Mouse (Mus musculus) liver, embryonic 13.5 days (tissue): ENCODE data around the gene Prodh2. TPM values are rescaled to one million over a fixed set of nuclear protein-coding genes. Genes with fewer than 3 reads are reported as not detected.
A peak's percentile ranks its signal among the peaks of the same experiment; 100 is the strongest.

ENCODE experiments used
- ATAC-seq: fragments of 200-750 bp; cut with Nextera tagmentation; 2 replicates; pipeline ENCODE4 v1.8.0; 2017; ENCODE audit warnings: low read depth, mild to moderate bottlenecking, moderate number of reproducible peaks, moderate library complexity
- DNase-seq: peaks from one replicate; pipeline ENCODE4 v3.0.0; 2022
- H3K27ac ChIP-seq: fragments of 300-500 bp; sonication (generic); 2 replicates; pipeline ENCODE4 v1.5.1; 2015; ENCODE audit warnings: moderate library complexity, mild to moderate bottlenecking, inconsistent platforms
- H3K27me3 ChIP-seq: fragments of 300-500 bp; sonication (generic); 2 replicates; pipeline ENCODE4 v1.6.1; 2015; ENCODE audit warnings: mild to moderate bottlenecking, inconsistent platforms
- H3K36me3 ChIP-seq: fragments of 300-500 bp; sonication (generic); 2 replicates; pipeline ENCODE4 v1.6.1; 2015; ENCODE audit warnings: mild to moderate bottlenecking, inconsistent platforms
- H3K4me1 ChIP-seq: fragments of 300-500 bp; sonication (generic); replicated peaks from 2 replicates; pipeline ENCODE4 v1.6.1; 2015; ENCODE audit warnings: inconsistent platforms
- H3K4me2 ChIP-seq: fragments of 300-500 bp; sonication (generic); 2 replicates; pipeline ENCODE4 v1.6.1; 2015; ENCODE audit warnings: inconsistent platforms, mild to moderate bottlenecking, moderate library complexity
- H3K4me3 ChIP-seq: fragments of 300-500 bp; sonication (generic); replicated peaks from 2 replicates; pipeline ENCODE4 v1.5.1; 2015; ENCODE audit warnings: mild to moderate bottlenecking, inconsistent platforms
- H3K9ac ChIP-seq: fragments of 300-500 bp; sonication (generic); 2 replicates; pipeline ENCODE4 v1.6.1; 2015; ENCODE audit warnings: mild to moderate bottlenecking, inconsistent platforms
- H3K9me3 ChIP-seq: fragments of 300-500 bp; sonication (generic); replicated peaks from 2 replicates; pipeline ENCODE4 v1.6.1; 2016; ENCODE audit warnings: inconsistent platforms
- WGBS: fragments of 180-500 bp; shearing (Covaris S2); methylation state at CpG from one replicate; pipeline ENCODE4 v1.1.7; 2015; ENCODE audit not compliant: insufficient replicate concordance; 5-methylcytosine and 5-hydroxymethylcytosine counted together
- polyA plus RNA-seq: library from polyadenylated mRNA; unstranded; fragments of >200 nt; fragmentation: Nextera tagmentation; extraction: Ambion mirVana; gene quantifications from 2 replicates; pipeline ENCODE4 v1.2.1, GENCODE M21; 2015

Gene Prodh2
- polyA plus RNA-seq, 1 experiment from 2014 or later = 28.1 TPM

DNA sequence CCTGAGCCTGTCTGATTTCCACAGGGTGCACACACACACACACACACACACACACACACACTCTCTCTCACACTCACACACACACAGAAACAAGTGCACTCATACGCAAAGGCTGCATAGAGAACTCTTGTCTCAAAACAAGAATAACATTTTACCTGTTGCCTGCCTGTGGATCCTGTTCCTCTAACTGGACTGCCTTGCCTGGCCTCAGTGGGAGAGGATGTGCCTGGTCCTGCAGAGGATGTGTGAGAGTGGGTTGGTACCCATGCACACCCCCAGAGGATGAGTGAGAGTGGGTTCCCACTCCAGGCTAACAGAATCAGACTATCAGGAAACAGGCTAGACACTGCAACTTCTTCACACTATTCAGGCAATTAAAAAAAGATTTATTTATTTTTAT, 57.2 kb downstream of the Prodh2 start:
- Histone ChIP-seq H3K4me1 (peaks cover 31% of the 10 kb centered on the region), H3K36me3 (peaks cover 35% of the 10 kb centered on the region), H3K9ac (no peak overlapping the region), H3K27ac (no peak overlapping the region), H3K4me3 (no peak overlapping the region), H3K9me3 (no peaks in the 10 kb centered on the region), H3K27me3 (no peaks in the 10 kb centered on the region), H3K4me2 (no peak overlapping the region)
- DNase-seq = no peak
- ATAC-seq = no peak
- WGBS = 88% methylated on average over 1 of the region's 1 CpGs

- peak; percentile 42 for ATAC-seq
- no peak for DNase-seq
- Histone ChIP-seq H3K27ac (peak overlapping the region; percentile 92), H3K36me3 (peaks cover 36% of the 10 kb centered on the region), H3K4me1 (peaks cover 31% of the 10 kb centered on the region), H3K27me3 (no peaks in the 10 kb centered on the region), H3K4me2 (peak overlapping the region; percentile 92), H3K4me3 (peak overlapping the region; percentile 71), H3K9me3 (no peaks in the 10 kb centered on the region), H3K9ac (peak overlapping the region; percentile 78)
- WGBS = under 1% methylated on average over 10 of the region's 10 CpGs
These were observed 58.2 kb downstream of the Prodh2 start for GRCm38 (mm10) chr7:30551445-30552101.

DNA sequence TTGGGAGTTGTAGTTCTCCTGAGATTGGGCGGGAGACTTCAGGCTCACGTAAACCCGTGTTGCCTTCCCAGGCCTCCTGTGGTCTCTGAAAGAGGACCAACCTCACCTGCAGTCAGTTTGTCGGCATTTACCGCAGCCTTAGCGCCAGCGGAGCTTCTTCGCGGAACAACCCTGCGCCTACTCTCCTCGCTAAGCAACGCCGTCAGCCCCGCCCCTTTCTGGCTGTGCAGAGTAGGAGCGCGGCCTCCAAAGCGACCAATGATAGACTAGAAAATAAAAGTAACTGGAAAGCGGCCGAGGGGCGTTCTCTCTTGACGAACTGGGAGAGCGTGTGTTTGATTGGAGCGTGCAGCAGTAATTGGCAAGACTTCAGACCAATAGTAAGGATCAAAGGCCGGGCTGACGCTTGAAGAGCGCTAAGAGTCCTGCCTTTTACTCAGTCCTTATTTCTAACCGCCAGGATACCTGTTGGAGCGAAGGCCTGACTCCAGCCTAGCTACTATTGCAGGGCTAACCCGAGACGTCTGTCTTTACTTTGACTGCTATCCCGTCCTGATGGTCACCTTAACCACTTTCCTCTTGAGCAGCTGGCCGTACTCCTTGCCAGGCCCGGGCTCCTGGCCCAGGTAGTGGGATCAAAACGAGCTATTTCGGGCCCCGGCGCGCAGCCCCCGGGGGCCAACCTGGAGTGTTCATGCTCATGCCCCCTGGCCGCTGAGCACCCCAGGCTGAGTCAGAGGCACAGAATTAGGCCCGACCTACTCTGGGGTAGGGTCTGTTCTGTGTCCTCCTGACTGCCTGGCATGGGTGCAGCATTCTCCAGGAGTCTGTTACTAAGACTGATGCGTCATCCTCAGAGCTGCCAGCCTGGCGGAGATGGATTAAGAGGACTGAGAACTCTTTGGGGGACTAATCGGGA, 58.9 kb downstream of the Prodh2 start, which contains the start of the genes Hspb6 and Proser3:
TSS of gene Hspb6 (plus strand) at position 77 of the 919 bp plus-strand sequence.
TSS of gene Proser3 (minus strand) at position 198 of the 919 bp plus-strand sequence.
- peak; percentile 90 for ATAC-seq
- H3K27ac ChIP-seq = peak within 1 kb of the TSS; percentile 95

DNA sequence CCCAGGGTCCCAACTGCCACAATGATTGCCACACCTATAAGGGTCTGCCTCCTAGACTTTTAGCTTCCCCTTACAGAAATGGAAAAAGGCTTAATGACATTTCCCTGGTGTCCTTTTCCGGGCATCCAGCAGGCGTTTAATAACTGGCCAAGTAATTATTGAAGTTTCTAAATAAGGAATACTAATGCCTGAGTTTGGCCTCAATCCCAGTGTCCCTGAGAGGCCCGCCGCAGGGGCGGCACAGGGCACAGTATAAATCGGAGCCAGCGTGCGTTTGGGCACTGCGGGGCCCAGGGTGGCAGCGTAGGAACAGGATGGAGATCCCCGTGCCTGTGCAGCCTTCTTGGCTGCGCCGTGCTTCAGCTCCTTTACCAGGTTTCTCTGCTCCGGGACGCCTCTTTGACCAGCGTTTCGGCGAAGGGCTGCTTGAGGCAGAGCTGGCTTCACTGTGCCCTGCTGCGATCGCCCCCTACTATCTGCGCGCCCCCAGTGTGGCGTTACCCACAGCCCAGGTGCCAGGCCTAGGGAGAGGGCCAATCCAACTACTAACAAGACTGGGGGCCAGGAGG, 59.7 kb downstream of the Prodh2 start:
- peaks cover 43% of the 10 kb centered on the region for H3K36me3 ChIP-seq
- H3K4me3 ChIP-seq = peak overlapping the region; percentile 71
- H3K27me3 ChIP-seq = no peaks in the 10 kb centered on the region
- H3K27ac ChIP-seq = peak overlapping the region; percentile 95
- WGBS = 7% methylated on average over 23 of the region's 23 CpGs
- peak overlapping the region; percentile 91 for H3K9ac ChIP-seq
- DNase-seq (peak; percentile 18), ATAC-seq (no peak)
- peak overlapping the region; percentile 92 for H3K4me2 ChIP-seq
- H3K4me1 ChIP-seq = peaks cover 38% of the 10 kb centered on the region
- no peaks in the 10 kb centered on the region for H3K9me3 ChIP-seq

More for the DNA sequence above, 58.9 kb downstream of the Prodh2 start, which contains the start of the genes Hspb6 and Proser3:
- Histone ChIP-seq H3K36me3 (peaks cover 41% of the 10 kb centered on the region), H3K4me2 (peak within 1 kb of the TSS; percentile 92), H3K9me3 (no peaks in the 10 kb centered on the region), H3K4me1 (peaks cover 31% of the 10 kb centered on the region), H3K27me3 (no peaks in the 10 kb centered on the region), H3K9ac (peak within 1 kb of the TSS; percentile 91), H3K4me3 (peak within 1 kb of the TSS; percentile 71)
- WGBS = under 1% methylated on average over 44 of the region's 44 CpGs
- DNase-seq = peak; percentile 95

GRCm38 (mm10) chr7:30553810-30554584, 60.6 kb downstream of the Prodh2 start:
- H3K4me3 ChIP-seq = peak overlapping the region; percentile 71
- H3K4me1 ChIP-seq = peaks cover 47% of the 10 kb centered on the region
- 81% methylated on average over 22 of the region's 22 CpGs for WGBS
- ATAC-seq (no peak), DNase-seq (no peak)
- H3K27ac ChIP-seq = no peak overlapping the region
- H3K27me3 ChIP-seq = no peaks in the 10 kb centered on the region
- H3K9me3 ChIP-seq = no peaks in the 10 kb centered on the region
- peaks cover 41% of the 10 kb centered on the region for H3K36me3 ChIP-seq
- H3K4me2 ChIP-seq = peak overlapping the region; percentile 92
- peak overlapping the region; percentile 91 for H3K9ac ChIP-seq

DNA sequence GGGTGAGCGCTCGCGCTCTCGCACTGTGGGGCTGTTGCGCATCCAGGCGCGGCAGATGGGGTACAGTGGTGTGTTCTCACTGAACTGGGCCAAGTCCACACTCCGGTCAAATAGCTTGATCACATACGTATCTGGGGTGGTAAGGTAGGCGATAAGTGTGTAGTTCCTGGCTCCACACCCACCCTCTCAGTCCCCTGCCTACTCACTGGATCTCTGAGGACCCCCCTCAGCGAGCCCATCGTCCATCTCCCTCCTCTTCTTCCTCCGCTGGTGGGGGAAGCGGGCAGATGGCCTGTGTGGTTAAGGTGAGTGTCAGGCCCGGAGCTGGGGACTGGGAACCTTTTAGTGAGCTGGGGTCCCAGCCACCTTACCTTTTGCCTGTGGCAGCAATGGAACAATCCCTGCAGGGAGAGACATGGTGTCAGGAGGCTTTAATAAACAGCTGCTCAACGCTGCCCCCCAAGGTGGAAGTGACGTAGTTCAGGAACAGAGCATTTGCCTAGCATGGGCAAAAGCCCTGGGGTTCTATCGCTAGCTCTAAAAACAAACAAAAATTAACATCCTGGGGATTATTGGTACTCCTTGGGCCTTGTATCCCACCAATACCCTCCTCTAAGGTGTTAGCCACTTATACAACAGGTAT, 63.6 kb downstream of the Prodh2 start:
- WGBS = 89% methylated on average over 18 of the region's 18 CpGs
- Histone ChIP-seq H3K9me3 (no peaks in the 10 kb centered on the region), H3K4me3 (no peak overlapping the region), H3K27ac (no peak overlapping the region), H3K4me1 (peaks cover 56% of the 10 kb centered on the region), H3K4me2 (0 out of 2 replicates have a peak overlapping the region, but pooled peaks have one; percentile 73), H3K27me3 (no peaks in the 10 kb centered on the region), H3K36me3 (peaks cover 44% of the 10 kb centered on the region), H3K9ac (no peak overlapping the region)
- ATAC-seq (no peak), DNase-seq (no peak)

- ATAC-seq = no peak
- peak overlapping the region; percentile 73 for H3K4me2 ChIP-seq
- DNase-seq = no peak
- H3K27ac ChIP-seq = peak overlapping the region; percentile 86
- peaks cover 44% of the 10 kb centered on the region for H3K36me3 ChIP-seq
- H3K9me3 ChIP-seq = no peaks in the 10 kb centered on the region
- H3K27me3 ChIP-seq = no peaks in the 10 kb centered on the region
- WGBS = 87% methylated on average over 13 of the region's 13 CpGs
- peaks cover 56% of the 10 kb centered on the region for H3K4me1 ChIP-seq
- H3K9ac ChIP-seq = peak overlapping the region; percentile 74
- H3K4me3 ChIP-seq = peak overlapping the region; percentile 67
These were observed 64.6 kb downstream of the Prodh2 start for GRCm38 (mm10) chr7:30557901-30558514.

- peak overlapping the region; percentile 86 for H3K27ac ChIP-seq
- H3K36me3 ChIP-seq = peaks cover 44% of the 10 kb centered on the region
- 8% methylated on average over 12 of the region's 12 CpGs for WGBS
- no peaks in the 10 kb centered on the region for H3K9me3 ChIP-seq
- DNase-seq (peak; percentile 38), ATAC-seq (peak; percentile 44)
- peak overlapping the region; percentile 67 for H3K4me3 ChIP-seq
- H3K27me3 ChIP-seq = no peaks in the 10 kb centered on the region
- H3K9ac ChIP-seq = peak overlapping the region; percentile 74
- peak overlapping the region; percentile 73 for H3K4me2 ChIP-seq
- peaks cover 51% of the 10 kb centered on the region for H3K4me1 ChIP-seq
These were observed 65.4 kb downstream of the Prodh2 start for GRCm38 (mm10) chr7:30558656-30559442.

DNA sequence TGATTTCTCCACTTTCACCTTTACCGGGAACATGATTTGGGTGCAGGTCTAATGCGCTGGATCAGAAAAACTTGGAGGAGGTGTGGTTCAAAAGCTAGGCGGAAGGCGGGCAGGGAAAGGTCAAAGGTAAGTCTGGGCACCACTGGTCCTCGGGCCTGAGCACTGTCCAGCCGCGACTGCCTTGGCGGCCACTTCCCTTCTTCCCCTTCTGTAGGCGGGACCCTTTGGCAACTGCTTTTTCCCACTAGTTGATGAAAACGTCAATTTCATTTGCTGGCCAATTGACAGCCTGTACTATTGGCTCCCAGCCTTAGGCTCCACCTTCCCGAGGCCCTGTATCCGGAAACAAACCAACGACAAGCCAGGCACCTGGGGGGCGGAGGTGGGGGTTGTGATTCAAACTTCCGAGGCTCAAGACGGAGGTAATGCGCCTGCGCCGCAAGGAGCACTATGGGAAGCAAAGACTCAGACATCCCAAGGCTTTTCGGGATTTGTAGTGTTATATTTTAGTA, 66.1 kb downstream of the Prodh2 start, which contains the start of gene Lin37:
TSS of gene Lin37 (minus strand) at position 396 of the 512 bp plus-strand sequence.
- Histone ChIP-seq H3K27me3 (no peaks in the 10 kb centered on the region), H3K27ac (peak within 1 kb of the TSS; percentile 86), H3K9me3 (no peaks in the 10 kb centered on the region), H3K4me1 (peaks cover 51% of the 10 kb centered on the region), H3K4me2 (peak within 1 kb of the TSS; percentile 73), H3K9ac (peak within 1 kb of the TSS; percentile 74), H3K4me3 (peak within 1 kb of the TSS; percentile 67), H3K36me3 (peaks cover 38% of the 10 kb centered on the region)
- ATAC-seq = peak; percentile 80
- WGBS = under 1% methylated on average over 20 of the region's 20 CpGs
- peak; percentile 92 for DNase-seq
